Mouse (Mus musculus): ENCODE data around the gene Gtf2i.

DNA sequence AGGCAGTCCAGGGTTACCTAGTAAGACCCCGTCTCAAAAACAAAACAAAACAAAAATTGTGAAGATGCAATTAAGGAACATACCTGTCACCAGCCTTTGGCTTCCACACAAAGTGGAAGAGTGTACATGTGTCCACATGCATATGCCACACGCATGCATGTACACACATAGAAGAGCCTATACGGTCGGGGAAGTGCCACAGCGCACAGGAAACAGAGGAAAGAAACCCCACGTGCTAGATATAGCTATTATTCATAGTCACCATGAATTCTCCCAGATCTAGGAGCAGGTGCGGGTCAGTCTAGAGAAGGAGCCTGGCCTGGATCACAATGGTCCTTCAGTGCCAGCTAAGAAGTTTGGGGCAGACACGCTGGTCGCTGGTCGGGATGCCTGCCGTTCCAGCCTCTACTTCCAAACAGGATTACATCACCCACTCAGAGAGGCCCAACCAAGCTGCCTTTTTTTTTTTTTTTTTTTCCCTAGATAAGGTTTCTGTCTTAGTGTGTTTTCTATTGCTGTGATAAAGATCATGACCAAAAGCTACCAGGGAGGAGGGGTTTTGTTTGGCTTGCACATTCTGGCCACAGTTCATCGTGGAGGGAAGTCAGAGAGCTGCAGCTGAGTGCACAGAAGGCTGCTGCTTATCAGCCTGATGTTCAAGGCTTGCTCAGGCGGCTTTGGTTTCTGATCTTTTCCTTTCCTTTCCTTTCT lies 11.5 kb upstream of the Gtf2i start:
- no peak for TF ChIP-seq CTCF (IDR thresholded peaks at IDR 0.05; ENCODE audit: low read depth)
- TF ChIP-seq EP300 (IDR thresholded peaks at IDR 0.05; ENCODE audit: low read depth), result no peak
